Mouse (Mus musculus) bone marrow, adult 2 months (tissue): ENCODE measurements around the gene Gm10974. TPM values are rescaled to one million over a fixed set of nuclear protein-coding genes. Genes with fewer than 3 reads are reported as not detected.

ENCODE experiments used
- H3K27ac ChIP-seq: fragments of 200-500 bp; 2 replicates; pipeline ENCODE4 v1.5.1; 2012; ENCODE audit warnings: low read depth, mild to moderate bottlenecking, control low read depth, inconsistent platforms, low read length; ENCODE audit not compliant: control insufficient read depth, poor library complexity, insufficient read depth
- H3K4me1 ChIP-seq: fragments of 200-500 bp; 2 replicates; pipeline ENCODE4 v1.6.1; 2011; ENCODE audit warnings: low read length; ENCODE audit not compliant: control insufficient read depth, insufficient read depth
- H3K4me3 ChIP-seq: fragments of 200-500 bp; replicated peaks from 2 replicates; pipeline ENCODE3; 2011; ENCODE audit warnings: mild to moderate bottlenecking, low read depth, low read length, control low read depth; ENCODE audit not compliant: control insufficient read depth
- CTCF ChIP-seq: fragments of 200-500 bp; IDR thresholded peaks from 2 replicates; pipeline ENCODE4 v1.5.1; 2011; ENCODE audit warnings: low read length, control low read depth; ENCODE audit not compliant: control insufficient read depth, insufficient read depth
- POLR2A ChIP-seq: fragments of 200-500 bp; IDR thresholded peaks from 2 replicates; pipeline ENCODE4 v1.6.1; 2011; ENCODE audit warnings: low read depth, mild to moderate bottlenecking, control low read depth, low read length, borderline replicate concordance; ENCODE audit not compliant: control insufficient read depth
- WGBS: fragments of 180-500 bp; shearing (Covaris S2); methylation state at CpG from one replicate; pipeline ENCODE4 v1.1.7; 2018; 5-methylcytosine and 5-hydroxymethylcytosine counted together
- polyA plus RNA-seq: library from polyadenylated mRNA; stranded (reverse); fragments of >200 nt; gene quantifications from 2 replicates; pipeline ENCODE4 v1.2.4, GENCODE M21; 2011; ENCODE audit warnings: low replicate concordance; ENCODE audit not compliant: missing spikeins, insufficient read depth, insufficient read length

Gene Gm10974
- not detected in 2 replicates for polyA plus RNA-seq

DNA sequence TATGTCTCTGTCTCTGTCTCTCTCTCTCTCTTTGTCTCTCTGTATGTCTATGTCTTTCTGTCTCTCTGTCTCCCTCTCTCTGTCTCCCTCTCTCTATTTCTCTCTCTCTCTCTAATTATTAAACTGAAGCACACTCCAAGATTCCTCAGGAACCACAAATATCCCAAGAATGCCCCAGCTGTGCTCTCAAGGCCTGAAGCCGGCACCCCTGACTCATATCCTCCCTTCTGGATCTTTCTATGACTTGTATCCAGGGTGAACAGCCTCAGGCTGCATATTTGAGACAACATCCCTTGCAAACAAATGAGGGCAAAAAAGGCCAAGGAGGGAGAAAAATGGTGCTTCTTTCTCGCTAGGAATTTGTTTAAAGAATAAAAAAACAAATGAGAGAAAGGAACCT lies at the start of gene Gm10974:
Gene Gm10974 (plus strand): TSS at position 2 of the 400 bp plus-strand sequence.
- TF ChIP-seq POLR2A (no peak), CTCF (no peak)
- WGBS = 78% methylated on average over 2 of the region's 2 CpGs
- Histone ChIP-seq H3K27ac (no peak within 1 kb of the TSS), H3K4me1 (no peaks in the 10 kb centered on the region), H3K4me3 (no peak within 1 kb of the TSS)

- TF ChIP-seq CTCF = no peak
- no peak for TF ChIP-seq POLR2A
- WGBS = 84% methylated on average over 6 of the region's 6 CpGs
- Histone ChIP-seq H3K4me3 (no peak overlapping the region), H3K27ac (no peak overlapping the region), H3K4me1 (peaks cover 3% of the 10 kb centered on the region)
Measured at GRCm38 (mm10) chr7:66318147-66318546, 47.6 kb upstream of the Gm10974 start.

GRCm38 (mm10) chr7:66320996-66321395 lies 44.7 kb upstream of the Gm10974 start:
- H3K27ac ChIP-seq = no peak overlapping the region
- TF ChIP-seq CTCF (no peak), POLR2A (no peak)
- no peak overlapping the region for H3K4me3 ChIP-seq
- peaks cover 3% of the 10 kb centered on the region for H3K4me1 ChIP-seq
- WGBS = 40% methylated on average over 5 of the region's 5 CpGs

DNA sequence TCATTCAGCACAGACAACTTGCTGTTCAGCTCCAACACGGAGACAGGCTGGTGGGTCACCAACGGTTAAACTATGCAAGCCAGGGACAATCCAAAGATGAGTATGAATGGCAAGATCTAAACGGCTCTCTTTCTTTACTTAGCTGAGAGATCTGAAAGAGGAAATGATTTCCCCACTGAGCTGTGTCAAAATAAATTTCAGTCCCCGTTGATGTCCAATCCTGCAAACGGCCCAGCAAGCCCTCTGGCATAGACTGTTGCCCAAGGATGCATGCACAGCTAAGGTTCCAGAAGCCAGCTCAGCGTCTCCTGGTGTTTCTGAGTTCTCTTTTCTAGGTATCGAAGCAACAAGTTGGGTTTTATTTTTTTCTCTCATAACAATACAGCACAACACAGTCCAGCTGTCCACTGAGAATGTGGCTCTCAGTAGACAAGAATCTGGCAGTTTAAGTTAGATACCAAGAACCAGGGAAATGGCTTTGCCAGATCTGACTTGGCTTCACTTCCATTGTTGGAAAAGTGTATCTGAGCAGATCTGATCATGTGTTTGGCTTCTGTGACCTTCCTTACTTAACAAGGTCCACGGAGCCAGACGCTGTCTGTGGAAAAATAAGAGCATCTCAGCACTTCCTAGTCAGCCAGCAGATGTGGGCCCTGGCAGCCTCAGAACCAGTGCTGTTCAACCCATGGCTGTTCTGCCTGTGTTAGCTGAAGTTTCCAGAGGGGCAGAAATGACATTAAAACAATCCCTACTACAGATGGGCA lies 42.3 kb upstream of the Gm10974 start:
- TF ChIP-seq CTCF = no peak
- no peak for TF ChIP-seq POLR2A
- Histone ChIP-seq H3K27ac (peak overlapping the region; percentile 57), H3K4me3 (no peak overlapping the region), H3K4me1 (peaks cover 3% of the 10 kb centered on the region)
- 36% methylated on average over 9 of the region's 9 CpGs for WGBS

GRCm38 (mm10) chr7:66325419-66326053 lies 40.2 kb upstream of the Gm10974 start:
- TF ChIP-seq CTCF (no peak), POLR2A (no peak)
- no peak overlapping the region for H3K4me3 ChIP-seq
- H3K4me1 ChIP-seq = peaks cover 3% of the 10 kb centered on the region
- WGBS = 77% methylated on average over 3 of the region's 3 CpGs
- no peak overlapping the region for H3K27ac ChIP-seq

DNA sequence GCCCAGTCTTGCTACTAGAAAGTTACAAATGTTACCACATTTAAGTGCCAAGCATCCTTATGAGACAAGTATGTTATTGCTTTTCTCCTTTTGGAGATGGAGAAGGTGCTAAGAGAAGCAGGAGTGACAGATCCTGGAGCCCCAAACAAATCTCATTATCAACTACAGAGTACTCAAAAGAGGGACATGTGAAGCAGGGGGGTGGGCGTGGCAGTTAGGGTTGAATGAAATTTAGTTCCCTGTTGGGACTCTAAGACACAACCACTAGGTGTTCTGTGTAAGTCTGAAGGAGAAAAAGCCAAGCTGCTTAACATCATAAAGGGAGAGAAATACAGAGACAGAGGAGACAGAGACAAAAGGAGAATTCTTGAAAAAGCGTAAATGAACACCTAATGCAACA lies 38.2 kb upstream of the Gm10974 start:
- WGBS = 82% methylated on average over 2 of the region's 2 CpGs
- Histone ChIP-seq H3K27ac (no peak overlapping the region), H3K4me3 (no peak overlapping the region), H3K4me1 (peaks cover 1% of the 10 kb centered on the region; the same call in 1 of the 2 replicates)
- TF ChIP-seq CTCF (no peak), POLR2A (no peak)

DNA sequence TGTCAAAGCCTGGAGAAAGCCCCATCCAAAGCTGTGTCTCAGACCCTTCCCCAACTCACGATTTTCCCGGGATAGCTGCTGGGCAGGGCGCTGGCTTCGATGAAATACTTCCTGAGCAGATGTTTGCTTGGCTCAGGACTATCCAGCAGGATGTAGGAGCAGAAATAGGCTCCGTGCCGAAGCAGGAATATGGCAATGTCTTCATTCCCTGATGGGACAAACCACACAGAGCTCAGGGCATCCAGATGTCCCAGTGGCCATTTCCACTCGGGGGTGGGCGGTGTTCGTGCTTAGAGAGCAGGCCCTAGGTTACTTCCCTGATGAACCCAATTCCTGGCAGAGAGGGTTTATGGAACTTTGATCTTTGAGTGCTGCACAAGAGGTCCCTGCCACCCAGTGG lies 35.1 kb upstream of the Gm10974 start:
- no peak overlapping the region for H3K4me3 ChIP-seq
- WGBS = 84% methylated on average over 9 of the region's 9 CpGs
- TF ChIP-seq POLR2A (no peak), CTCF (no peak)
- no peaks in the 10 kb centered on the region for H3K4me1 ChIP-seq
- H3K27ac ChIP-seq = no peak overlapping the region

DNA sequence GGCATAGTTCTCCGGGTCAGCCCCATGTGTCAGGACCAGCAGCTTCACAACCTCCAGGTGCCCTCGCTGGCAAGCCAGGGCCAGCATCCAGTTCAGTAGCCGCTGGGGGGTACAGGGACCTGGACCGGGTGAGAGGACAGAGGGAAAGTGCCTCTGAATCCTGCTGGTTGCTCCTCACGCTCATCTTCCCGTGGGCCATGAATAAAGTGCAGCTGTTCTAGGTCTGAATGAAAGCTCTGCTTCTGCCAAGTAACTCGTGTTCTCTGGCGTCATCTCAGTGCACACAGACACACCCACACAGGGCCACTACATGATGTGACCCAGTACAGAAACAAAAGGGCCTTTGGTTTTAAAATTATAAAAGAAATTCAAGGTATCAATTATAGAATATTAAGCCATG lies 33.4 kb upstream of the Gm10974 start:
- no peak overlapping the region for H3K4me3 ChIP-seq
- no peak for TF ChIP-seq CTCF
- no peak for TF ChIP-seq POLR2A
- WGBS = 85% methylated on average over 8 of the region's 8 CpGs
- H3K27ac ChIP-seq = no peak overlapping the region
- no peaks in the 10 kb centered on the region for H3K4me1 ChIP-seq
